Mouse (Mus musculus) liver, adult 2 months (tissue): ENCODE measurements around the gene Ston1.

Experiments used
- CTCF ChIP-seq: fragments of 200-500 bp; IDR thresholded peaks from 2 replicates; pipeline ENCODE4 v1.5.1; 2011; ENCODE audit warnings: low read depth, low read length, control low read depth
- POLR2A ChIP-seq: fragments of 200-500 bp; IDR thresholded peaks from 2 replicates; pipeline ENCODE4 v1.6.1; 2011; ENCODE audit warnings: low read length, control low read depth; ENCODE audit not compliant: insufficient read depth; ENCODE audit errors: extremely low read depth

- TF ChIP-seq CTCF (no peak), POLR2A (no peak)
These were observed 104.9 kb downstream of the Ston1 start for GRCm38 (mm10) chr17:88702345-88702744.
